Mouse (Mus musculus): ENCODE measurements at regions not wholly inside any gene's neighbourhood (a gene's known extent, or its start where the extent isn't known, plus 50 kb on each side); places are given as distances from the start of the nearest gene placed in this dataset.

- WGBS: 82% methylated on average over 13 of the region's 13 CpGs
- H3K36me3 ChIP-seq: no peaks in the 10 kb centered on the region
- no peak overlapping the region for H3K4me2 ChIP-seq (replicated peaks)
- H3K27me3 ChIP-seq: no peaks in the 10 kb centered on the region
- no peaks in the 10 kb centered on the region for H3K9me3 ChIP-seq
- H3K4me1 ChIP-seq: peaks cover 6% of the 10 kb centered on the region; the same call in 1 of the 2 replicates
- H3K4me3 ChIP-seq: no peak overlapping the region
- ATAC-seq (ENCODE audit: insufficient number of reproducible peaks, insufficient read depth, low FRiP score, low TSS enrichment): no peak
- no peak overlapping the region for H3K27ac ChIP-seq
- H3K9ac ChIP-seq: no peak overlapping the region
Observed at GRCm38 (mm10) chr10:117551234-117552048, 77.9 kb upstream of the Cpm start.

- ATAC-seq (ENCODE audit: insufficient number of reproducible peaks, insufficient read depth, low FRiP score, low TSS enrichment): no peak
- no peak overlapping the region for H3K4me2 ChIP-seq (replicated peaks)
Observed at GRCm38 (mm10) chr10:117549854-117550605, 79.3 kb upstream of the Cpm start.

GRCm38 (mm10) chr10:117549506-117549830, 79.8 kb upstream of the Cpm start:
- H3K4me3 ChIP-seq: no peak overlapping the region
- H3K4me1 ChIP-seq: peaks cover 6% of the 10 kb centered on the region; the same call in 1 of the 2 replicates
- no peak for ATAC-seq (ENCODE audit: insufficient number of reproducible peaks, insufficient read depth, low FRiP score, low TSS enrichment)
- WGBS: 87% methylated on average over 4 of the region's 4 CpGs
- H3K36me3 ChIP-seq: no peaks in the 10 kb centered on the region
- no peaks in the 10 kb centered on the region for H3K9me3 ChIP-seq
- H3K27me3 ChIP-seq: no peaks in the 10 kb centered on the region
- H3K27ac ChIP-seq: no peak overlapping the region
- no peak overlapping the region for H3K9ac ChIP-seq
- no peak overlapping the region for H3K4me2 ChIP-seq (replicated peaks)

More at GRCm38 (mm10) chr10:117549854-117550605, 79.3 kb upstream of the Cpm start:
- H3K36me3 ChIP-seq: no peaks in the 10 kb centered on the region
- H3K4me3 ChIP-seq: no peak overlapping the region
- no peaks in the 10 kb centered on the region for H3K27me3 ChIP-seq
- H3K4me1 ChIP-seq: peaks cover 6% of the 10 kb centered on the region; the same call in 1 of the 2 replicates
- 89% methylated on average over 16 of the region's 16 CpGs for WGBS
- no peaks in the 10 kb centered on the region for H3K9me3 ChIP-seq
- H3K9ac ChIP-seq: no peak overlapping the region
- no peak overlapping the region for H3K27ac ChIP-seq

GRCm38 (mm10) chr10:117548775-117549505, 80.4 kb upstream of the Cpm start:
- H3K27ac ChIP-seq: no peak overlapping the region
- no peak overlapping the region for H3K4me2 ChIP-seq (replicated peaks)
- no peak overlapping the region for H3K4me3 ChIP-seq
- no peak overlapping the region for H3K9ac ChIP-seq
- H3K27me3 ChIP-seq: no peaks in the 10 kb centered on the region
- WGBS: 89% methylated on average over 23 of the region's 23 CpGs
- no peaks in the 10 kb centered on the region for H3K36me3 ChIP-seq
- H3K9me3 ChIP-seq: no peaks in the 10 kb centered on the region
- H3K4me1 ChIP-seq: peaks cover 6% of the 10 kb centered on the region; the same call in 1 of the 2 replicates
- ATAC-seq (ENCODE audit: insufficient number of reproducible peaks, insufficient read depth, low FRiP score, low TSS enrichment): no peak

GRCm38 (mm10) chr10:117548262-117548661, 81.0 kb upstream of the Cpm start:
- Histone ChIP-seq H3K4me3 (no peak overlapping the region), H3K4me2 (replicated peaks) (no peak overlapping the region), H3K27me3 (no peaks in the 10 kb centered on the region), H3K4me1 (peaks cover 6% of the 10 kb centered on the region; the same call in 1 of the 2 replicates), H3K36me3 (no peaks in the 10 kb centered on the region), H3K9ac (no peak overlapping the region), H3K27ac (no peak overlapping the region), H3K9me3 (no peaks in the 10 kb centered on the region)
- 97% methylated on average over 4 of the region's 4 CpGs for WGBS
- no peak for ATAC-seq (ENCODE audit: insufficient number of reproducible peaks, insufficient read depth, low FRiP score, low TSS enrichment)

- no peaks in the 10 kb centered on the region for H3K36me3 ChIP-seq
- no peaks in the 10 kb centered on the region for H3K27me3 ChIP-seq
- WGBS: 29% methylated on average over 6 of the region's 6 CpGs
- H3K4me2 ChIP-seq (replicated peaks): no peak overlapping the region
- H3K4me1 ChIP-seq: peaks cover 5% of the 10 kb centered on the region; the same call in 1 of the 2 replicates
- no peak for ATAC-seq (ENCODE audit: insufficient number of reproducible peaks, insufficient read depth, low FRiP score, low TSS enrichment)
- no peak overlapping the region for H3K27ac ChIP-seq
- no peaks in the 10 kb centered on the region for H3K9me3 ChIP-seq
- H3K9ac ChIP-seq: no peak overlapping the region
- no peak overlapping the region for H3K4me3 ChIP-seq
Observed at GRCm38 (mm10) chr10:117547275-117547674, 82.0 kb upstream of the Cpm start.

GRCm38 (mm10) chr10:117545842-117546631, 83.3 kb upstream of the Cpm start:
- Histone ChIP-seq H3K4me3 (no peak overlapping the region), H3K36me3 (no peaks in the 10 kb centered on the region), H3K9ac (no peak overlapping the region), H3K4me2 (replicated peaks) (no peak overlapping the region), H3K27me3 (no peaks in the 10 kb centered on the region), H3K9me3 (no peaks in the 10 kb centered on the region), H3K4me1 (peaks cover 4% of the 10 kb centered on the region; the same call in 1 of the 2 replicates), H3K27ac (no peak overlapping the region)
- 91% methylated on average over 5 of the region's 5 CpGs for WGBS
- ATAC-seq (ENCODE audit: insufficient number of reproducible peaks, insufficient read depth, low FRiP score, low TSS enrichment): no peak

GRCm38 (mm10) chr10:117544680-117545546, 84.4 kb upstream of the Cpm start:
- Histone ChIP-seq H3K27ac (no peak overlapping the region), H3K9me3 (no peaks in the 10 kb centered on the region), H3K4me3 (no peak overlapping the region), H3K4me1 (peaks cover 4% of the 10 kb centered on the region; the same call in 1 of the 2 replicates), H3K9ac (no peak overlapping the region), H3K36me3 (no peaks in the 10 kb centered on the region), H3K27me3 (no peaks in the 10 kb centered on the region), H3K4me2 (replicated peaks) (no peak overlapping the region)
- no peak for ATAC-seq (ENCODE audit: insufficient number of reproducible peaks, insufficient read depth, low FRiP score, low TSS enrichment)
- WGBS: 58% methylated on average over 15 of the region's 15 CpGs

GRCm38 (mm10) chr10:117543995-117544679, 85.2 kb upstream of the Cpm start:
- no peaks in the 10 kb centered on the region for H3K36me3 ChIP-seq
- no peak overlapping the region for H3K9ac ChIP-seq
- 81% methylated on average over 13 of the region's 13 CpGs for WGBS
- no peak overlapping the region for H3K4me3 ChIP-seq
- H3K27ac ChIP-seq: no peak overlapping the region
- H3K27me3 ChIP-seq: no peaks in the 10 kb centered on the region
- peaks cover 4% of the 10 kb centered on the region; the same call in 1 of the 2 replicates for H3K4me1 ChIP-seq
- no peak overlapping the region for H3K4me2 ChIP-seq (replicated peaks)
- H3K9me3 ChIP-seq: no peaks in the 10 kb centered on the region
- ATAC-seq (ENCODE audit: insufficient number of reproducible peaks, insufficient read depth, low FRiP score, low TSS enrichment): no peak

GRCm38 (mm10) chr10:117543696-117543950, 85.7 kb upstream of the Cpm start:
- 66% methylated on average over 6 of the region's 6 CpGs for WGBS
- no peak overlapping the region for H3K4me3 ChIP-seq
- no peaks in the 10 kb centered on the region for H3K9me3 ChIP-seq
- H3K4me1 ChIP-seq: peaks cover 4% of the 10 kb centered on the region; the same call in 1 of the 2 replicates
- no peak for ATAC-seq (ENCODE audit: insufficient number of reproducible peaks, insufficient read depth, low FRiP score, low TSS enrichment)
- H3K9ac ChIP-seq: no peak overlapping the region
- H3K27ac ChIP-seq: no peak overlapping the region
- no peaks in the 10 kb centered on the region for H3K36me3 ChIP-seq
- H3K4me2 ChIP-seq (replicated peaks): no peak overlapping the region
- H3K27me3 ChIP-seq: no peaks in the 10 kb centered on the region

Measured in embryonic facial prominence, embryonic 12.5 days (tissue).